Mouse (Mus musculus) heart, adult 2 months (tissue): ENCODE measurements around the gene Gm525.

Source experiments
- CTCF ChIP-seq: fragments of 200-600 bp; IDR thresholded peaks from 2 replicates; pipeline ENCODE4 v1.8.1; 2022; ENCODE audit warnings: antibody characterized with exemption, mild to moderate bottlenecking, moderate library complexity
- POLR2A ChIP-seq: fragments of 200-500 bp; IDR thresholded peaks from 2 replicates; pipeline ENCODE4 v1.6.1; 2011; ENCODE audit warnings: mild to moderate bottlenecking, low read depth, low read length, control low read depth; ENCODE audit not compliant: insufficient read depth

GRCm38 (mm10) chr11:89028871-89029405, 44.7 kb upstream of the Gm525 start:
- TF ChIP-seq CTCF (no peak), POLR2A (no peak; the same call in 1 of the 2 replicates)
